Mouse (Mus musculus) activated CD4-positive, CD25-positive, alpha-beta regulatory T cell, adult 4 months (primary cell): Measurements from ENCODE around the gene Prok1. TPM values are rescaled to one million over a fixed set of nuclear protein-coding genes. Genes with fewer than 3 reads are reported as not detected.

Source experiments
- ATAC-seq: one replicate; pipeline ENCODE4 v1.8.0; 2017
- polyA plus RNA-seq, 2 experiments: library from polyadenylated mRNA; unstranded; fragments of 100-300 nt; shearing (Covaris generic); gene quantifications; one replicate each; pipeline ENCODE4 v1.2.1; 2017

Prok1 gene
- polyA plus RNA-seq, 2 experiments from 2014 or later: 0.15 to 0.33 TPM

GRCm38 (mm10) chr3:107183178-107183577, 56.3 kb downstream of the Prok1 start:
- ATAC-seq: no peak

Other genes starting within 250 kb of the Prok1 start
- gene Kcna3, start 203.5 kb downstream of the Prok1 start, polyA plus RNA-seq: 10 to 100 TPM in 1 of 2 experiments, 1 to 10 TPM in 1; 9.3 to 10.1 TPM
- under 1 TPM; 0.10 to 0.13 TPM for gene Kcna2, start 138.6 kb downstream of the Prok1 start, polyA plus RNA-seq
- not detected for gene Kcna10, start 56.7 kb downstream of the Prok1 start, polyA plus RNA-seq
- gene Cym, start 18.0 kb downstream of the Prok1 start, polyA plus RNA-seq: under 1 TPM in 1 of 2 experiments, not detected in 1; 0.90 TPM
- gene A630076J17Rik, start 9.1 kb downstream of the Prok1 start, polyA plus RNA-seq: not detected
- gene Lamtor5, start 39.2 kb upstream of the Prok1 start, polyA plus RNA-seq: 100 to 1,000 TPM; 223 to 224 TPM
- gene Slc16a4, start 51.5 kb upstream of the Prok1 start, polyA plus RNA-seq: 1 to 10 TPM in 1 of 2 experiments, under 1 TPM in 1; 0.57 to 2.6 TPM
- 10 to 100 TPM; 13.2 to 19.5 TPM for gene Rbm15, start 94.0 kb upstream of the Prok1 start, polyA plus RNA-seq
- not detected for gene Kcnc4, start 219.8 kb upstream of the Prok1 start, polyA plus RNA-seq